Mouse (Mus musculus) myocyte (in vitro differentiated cells): Measurements from ENCODE around the gene Gm21992.

ENCODE experiments used
- CEBPB ChIP-seq: IDR thresholded peaks from 2 replicates; pipeline ENCODE4 v1.6.1; 2011; ENCODE audit warnings: mild to moderate bottlenecking, moderate library complexity; ENCODE audit not compliant: poor library complexity, insufficient read depth, severe bottlenecking
- E2F4 ChIP-seq: IDR thresholded peaks from one replicate; pipeline ENCODE4 v1.6.1; 2011; ENCODE audit warnings: mild to moderate bottlenecking, control low read depth, moderate library complexity; ENCODE audit not compliant: insufficient read depth
- MAX ChIP-seq: IDR thresholded peaks from one replicate; pipeline ENCODE4 v1.6.1; 2011; ENCODE audit warnings: low read depth, mild to moderate bottlenecking, control low read depth
- MYOD1 ChIP-seq, 3 experiments: IDR thresholded peaks; one replicate each; pipeline ENCODE4 v1.6.1; 2011; ENCODE audit warnings: control low read depth in 2 of 3, low read depth in 2 of 3, mild to moderate bottlenecking in 2 of 3, moderate library complexity in 1 of 3; ENCODE audit not compliant: insufficient read length in 2 of 3, control insufficient read depth in 1 of 3
- MYOG ChIP-seq, 3 experiments: IDR thresholded peaks; one replicate each; pipeline ENCODE4 v1.6.1; 2011; ENCODE audit warnings: control low read depth in 2 of 3, low read depth in 2 of 3, mild to moderate bottlenecking in 2 of 3; ENCODE audit not compliant: insufficient read length in 2 of 3, control insufficient read depth in 1 of 3, insufficient read depth in 1 of 3
- POLR2A ChIP-seq: IDR thresholded peaks from one replicate; pipeline ENCODE4 v1.6.1; 2011; ENCODE audit warnings: low read depth, mild to moderate bottlenecking, control low read depth, moderate library complexity; ENCODE audit not compliant: insufficient read length
- POLR2AphosphoS2 ChIP-seq: IDR thresholded peaks from one replicate; pipeline ENCODE4 v1.6.1; 2011; ENCODE audit warnings: low read depth, control low read depth; ENCODE audit not compliant: insufficient read length
- REST ChIP-seq: IDR thresholded peaks from one replicate; pipeline ENCODE4 v1.6.1; 2011; ENCODE audit warnings: mild to moderate bottlenecking, control low read depth, moderate library complexity; ENCODE audit not compliant: insufficient read depth, insufficient read length
- SRF ChIP-seq: IDR thresholded peaks from one replicate; pipeline ENCODE4 v1.6.1; 2011; ENCODE audit warnings: low read depth; ENCODE audit not compliant: control insufficient read depth, insufficient read length
- USF1 ChIP-seq: IDR thresholded peaks from one replicate; pipeline ENCODE4 v1.6.1; 2011; ENCODE audit warnings: low read depth, mild to moderate bottlenecking, control low read depth, moderate library complexity

GRCm38 (mm10) chr19:4793281-4793830 is 18.1 kb downstream of the Gm21992 start:
- TF ChIP-seq MAX (no peak), MYOD1 (IDR thresholded peaks at IDR 0.05; ENCODE audit: control insufficient read depth in 1 of 3, insufficient read length in 2 of 3, low read depth in 2 of 3) (no peak), E2F4 (no peak), REST (no peak), USF1 (no peak), POLR2A (no peak), SRF (no peak), CEBPB (no peak), POLR2AphosphoS2 (no peak), MYOG (IDR thresholded peaks at IDR 0.05; ENCODE audit: control insufficient read depth in 1 of 3, insufficient read depth in 1 of 3, insufficient read length in 2 of 3, low read depth in 2 of 3) (no peak)
